Mouse (Mus musculus) bone marrow macrophage, adult 2 months (primary cell): ENCODE measurements at regions not wholly inside any gene's neighbourhood (a gene's known extent, or its start where the extent isn't known, plus 50 kb on each side); places are given as distances from the start of the nearest gene placed in this dataset.

ENCODE experiments used
- CTCF ChIP-seq: IDR thresholded peaks from 2 replicates; pipeline ENCODE4 v1.5.1; 2012; ENCODE audit warnings: low read depth, mild to moderate bottlenecking, low read length, moderate library complexity
- POLR2A ChIP-seq: IDR thresholded peaks from 2 replicates; pipeline ENCODE4 v1.6.1; 2012; ENCODE audit warnings: mild to moderate bottlenecking, low read depth, low read length, borderline replicate concordance

- TF ChIP-seq CTCF (no peak), POLR2A (no peak)
Measured at GRCm38 (mm10) chr9:88005945-88006700, 275.1 kb upstream of the Tbx18 start.
